Mouse (Mus musculus) megakaryocyte, embryonic 14.5 days (primary cell): ENCODE data around the gene Csn2.

Source experiments
- FLI1 ChIP-seq: IDR thresholded peaks from 2 replicates; pipeline ENCODE4 v1.6.1; 2012; ENCODE audit warnings: low read length, inconsistent platforms, mixed read lengths
- GATA1 ChIP-seq: IDR thresholded peaks from 3 replicates; pipeline ENCODE4 v1.6.1; 2012; ENCODE audit warnings: mixed read lengths, low read length, inconsistent platforms, borderline replicate concordance

- TF ChIP-seq GATA1 (no peak), FLI1 (no peak)
These were observed 33.5 kb downstream of the Csn2 start, which contains the start of gene Csn1s1 for GRCm38 (mm10) chr5:87665908-87666307.
